Mouse (Mus musculus) central nervous system, embryonic 18 days (tissue): ENCODE measurements around the gene Serpind1. TPM values are rescaled to one million over a fixed set of nuclear protein-coding genes. Genes with fewer than 3 reads are reported as not detected.

Source experiments
- polyA plus RNA-seq: library from polyadenylated mRNA; depleted of rRNA; stranded (reverse); fragments of >200 nt; gene quantifications from 2 replicates; pipeline ENCODE4 v1.2.3, GENCODE M21; 2012; rRNA removed

The Serpind1 gene
- polyA plus RNA-seq = 2.3 and 3.2 TPM in 2 replicates

DNA sequence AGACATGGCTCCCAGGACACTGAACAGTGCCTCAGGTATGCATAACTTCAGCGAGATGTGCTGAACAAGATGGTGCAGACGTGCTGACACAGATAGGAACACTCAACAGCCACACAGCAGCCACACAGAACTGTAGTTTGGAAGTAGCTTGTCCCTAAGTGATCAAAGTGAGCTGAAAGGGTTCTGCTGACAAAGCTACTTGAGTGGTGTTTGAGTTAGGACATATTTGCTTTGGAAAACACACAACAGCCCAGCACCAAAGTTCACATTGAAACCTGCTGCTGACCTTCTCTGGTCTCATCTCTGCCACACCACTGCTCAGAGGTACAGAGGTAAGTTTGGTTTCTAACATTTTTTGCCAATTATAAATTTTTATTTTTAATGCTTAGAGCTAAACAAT, at the start of gene Serpind1:
Serpind1 (plus strand) TSS at position 256 of the 400 bp plus-strand sequence.

Other genes with a start within 250 kb of the Serpind1 start
- gene Ppil2, start 220.1 kb upstream of the Serpind1 start, polyA plus RNA-seq = 133 and 137 TPM in 2 replicates
- 15.3 and 18.6 TPM in 2 replicates for gene 2610318N02Rik, start 206.2 kb upstream of the Serpind1 start, polyA plus RNA-seq
- gene Sdf2l1, start 199.0 kb upstream of the Serpind1 start, polyA plus RNA-seq = 18.4 and 18.8 TPM in 2 replicates
- gene Ydjc, start 186.8 kb upstream of the Serpind1 start, polyA plus RNA-seq = 79.1 and 81.8 TPM in 2 replicates
- gene Ccdc116, start 184.1 kb upstream of the Serpind1 start, polyA plus RNA-seq = 11.1 and 11.3 TPM in 2 replicates
- gene Ube2l3, start 128.7 kb upstream of the Serpind1 start, polyA plus RNA-seq = 113 and 116 TPM in 2 replicates
- gene Rimbp3, start 122.8 kb upstream of the Serpind1 start, polyA plus RNA-seq = 1.6 TPM in 2 replicates
- 9.2 and 10.8 TPM in 2 replicates for gene Hic2, start 97.8 kb upstream of the Serpind1 start, polyA plus RNA-seq
- gene Tmem191c, start 55.3 kb upstream of the Serpind1 start, polyA plus RNA-seq = 128 and 133 TPM in 2 replicates
- gene Snap29, start 74.6 kb downstream of the Serpind1 start, polyA plus RNA-seq = 13.4 and 15.1 TPM in 2 replicates
- gene Pi4ka, start 74.9 kb downstream of the Serpind1 start, polyA plus RNA-seq = 147 and 148 TPM in 2 replicates
- 29.0 and 30.0 TPM in 2 replicates for gene Crkl, start 120.6 kb downstream of the Serpind1 start, polyA plus RNA-seq
- gene Aifm3, start 158.2 kb downstream of the Serpind1 start, polyA plus RNA-seq = 20.4 and 27.5 TPM in 2 replicates
- gene Lztr1, start 177.3 kb downstream of the Serpind1 start, polyA plus RNA-seq = 309 and 326 TPM in 2 replicates
- gene Thap7, start 199.8 kb downstream of the Serpind1 start, polyA plus RNA-seq = 67.3 and 67.7 TPM in 2 replicates
- 0.82 and 1.6 TPM in 2 replicates for gene Lrrc74b, start 229.9 kb downstream of the Serpind1 start, polyA plus RNA-seq
- gene P2rx6, start 230.5 kb downstream of the Serpind1 start, polyA plus RNA-seq = 1.5 and 2.2 TPM in 2 replicates